Comparison of ENCODE assay signal across 32 mouse cellular contexts in the genomic region with DNA sequence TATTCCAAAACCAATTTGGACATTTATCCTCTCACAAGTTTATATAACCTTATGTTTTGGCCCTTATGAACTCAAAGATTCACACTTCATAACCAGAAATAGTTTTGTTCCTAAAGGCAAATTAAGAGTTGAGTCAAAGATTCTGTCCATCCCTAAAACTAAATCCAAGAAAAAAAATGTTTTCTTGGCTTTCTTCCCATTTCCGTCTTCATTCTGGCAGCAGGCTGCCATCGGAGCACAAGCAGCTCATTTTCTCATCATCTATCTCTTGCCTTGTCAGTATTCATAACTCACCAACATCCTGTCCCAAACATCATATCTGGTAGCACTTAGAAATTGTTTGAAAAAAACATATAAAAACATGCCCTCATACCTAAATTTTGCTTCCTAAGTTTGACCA. TPM values are rescaled to one million over a fixed set of nuclear protein-coding genes. Genes with fewer than 3 reads are reported as not detected.
DNase-seq lines count a peak whose midpoint lies in the region; ATAC-seq and TF ChIP-seq lines count a peak whose summit lies in the region.
"Had no signal": no experiment of that assay in that cellular context is flagged by ENCODE, and none has a peak within 500 bp of the region (broad histone marks: within the 10 kb centered on the region; RNA-seq: fewer than 3 reads in every experiment).

No protein-coding gene starts in this region.

- no peak overlapping the region for H3K9ac ChIP-seq in heart, embryonic 11.5 days (ENCODE audit: low read depth, low read length)
- H3K9ac ChIP-seq in liver, adult 2 months (ENCODE audit: low read depth, low read length) = no peak overlapping the region
- no peak overlapping the region for H3K9ac ChIP-seq in liver, embryonic 11.5 days (ENCODE audit: low read depth, low read length)
- no peak overlapping the region for H3K9ac ChIP-seq in stomach, embryonic 14.5 days (replicated peaks; ENCODE audit: low read depth, low read length)
- no peak overlapping the region for H3K9ac ChIP-seq in stomach, postnatal 0 days (ENCODE audit: low read length)
- H3K9ac ChIP-seq: embryonic facial prominence, embryonic 13.5 days; forebrain, embryonic 12.5 days; forebrain, postnatal 0 days; intestine, embryonic 15.5 days; limb, embryonic 12.5 days; liver, embryonic 12.5 days; liver, postnatal 0 days; midbrain, embryonic 13.5 days; neural tube, embryonic 13.5 days; stomach, embryonic 15.5 days had no signal

- H3K27me3 ChIP-seq in heart, embryonic 11.5 days (ENCODE audit: control insufficient read depth, insufficient read depth, low read length) = no peaks in the 10 kb centered on the region
- no peaks in the 10 kb centered on the region for H3K27me3 ChIP-seq in liver, adult 2 months (ENCODE audit: control insufficient read depth, insufficient read depth, low read length)
- H3K27me3 ChIP-seq in liver, embryonic 11.5 days (replicated peaks; ENCODE audit: control insufficient read depth, insufficient read depth, low read length) = no peaks in the 10 kb centered on the region
- H3K27me3 ChIP-seq in stomach, embryonic 14.5 days (ENCODE audit: control insufficient read depth, insufficient read depth, low read length) = no peaks in the 10 kb centered on the region
- no peaks in the 10 kb centered on the region for H3K27me3 ChIP-seq in stomach, postnatal 0 days (ENCODE audit: control insufficient read depth, insufficient read depth, low read length)
- H3K27me3 ChIP-seq: embryonic facial prominence, embryonic 13.5 days; forebrain, embryonic 12.5 days; intestine, embryonic 15.5 days; limb, embryonic 12.5 days; liver, embryonic 12.5 days; midbrain, embryonic 13.5 days; neural tube, embryonic 13.5 days; Patski; stomach, embryonic 15.5 days had no signal

- no peak overlapping the region for H3K27ac ChIP-seq in heart, embryonic 11.5 days (ENCODE audit: low read depth, low read length)
- H3K27ac ChIP-seq in liver, adult 2 months (replicated peaks; ENCODE audit: insufficient read depth, low read depth, low read length) = no peak overlapping the region
- H3K27ac ChIP-seq in liver, embryonic 11.5 days (ENCODE audit: low read depth, low read length) = no peak overlapping the region
- peak overlapping the region; percentile 23; the same call in 1 of the 2 replicates for H3K27ac ChIP-seq in stomach, embryonic 14.5 days (ENCODE audit: low read length)
- H3K27ac ChIP-seq in stomach, postnatal 0 days (replicated peaks) = no peak overlapping the region
- H3K27ac ChIP-seq: embryonic facial prominence, embryonic 13.5 days; forebrain, embryonic 12.5 days; intestine, embryonic 15.5 days; left cerebral cortex, adult 2 months; limb, embryonic 12.5 days; liver, embryonic 12.5 days; midbrain, embryonic 13.5 days; neural tube, embryonic 13.5 days; stomach, embryonic 15.5 days had no signal

- no peak for TF ChIP-seq EP300 in stomach, postnatal 0 days (optimal IDR thresholded peaks at IDR 0.05)

- no peak for TF ChIP-seq CTCF in liver, adult 2 months (IDR thresholded peaks at IDR 0.05; ENCODE audit: low read depth, low read length)
- TF ChIP-seq CTCF in stomach, postnatal 0 days (IDR thresholded peaks at IDR 0.05; ENCODE audit: low read depth) = no peak

- ATAC-seq in heart, embryonic 11.5 days (replicated peaks; ENCODE audit: insufficient number of reproducible peaks, low FRiP score, low TSS enrichment) = no peak
- ATAC-seq in liver, embryonic 11.5 days (replicated peaks; ENCODE audit: low FRiP score) = no peak
- no peak for ATAC-seq in stomach, embryonic 14.5 days (ENCODE audit: insufficient number of reproducible peaks, insufficient read depth, low FRiP score, low read depth)
- no peak for ATAC-seq in stomach, postnatal 0 days (ENCODE audit: low FRiP score, low TSS enrichment)
- ATAC-seq: forebrain, postnatal 0 days; hindbrain, embryonic 16.5 days; intestine, embryonic 15.5 days; liver, embryonic 12.5 days; liver, postnatal 0 days; midbrain, embryonic 13.5 days had no signal

- WGBS in heart, embryonic 11.5 days (ENCODE audit: insufficient replicate concordance) = 57% methylated on average over 2 of the region's 2 CpGs
- 62% methylated on average over 2 of the region's 2 CpGs for WGBS in liver, adult 2 months
- WGBS in liver, embryonic 11.5 days = 47% methylated on average over 2 of the region's 2 CpGs
- WGBS in stomach, embryonic 14.5 days = 33% methylated on average over 2 of the region's 2 CpGs
- 31% methylated on average over 2 of the region's 2 CpGs for WGBS in stomach, postnatal 0 days

- H3K9me3 ChIP-seq in heart, embryonic 11.5 days (replicated peaks; ENCODE audit: control insufficient read depth, low read length) = no peaks in the 10 kb centered on the region
- no peaks in the 10 kb centered on the region for H3K9me3 ChIP-seq in liver, embryonic 11.5 days (ENCODE audit: control insufficient read depth, low read length)
- no peaks in the 10 kb centered on the region for H3K9me3 ChIP-seq in stomach, embryonic 14.5 days (ENCODE audit: control insufficient read depth, low read depth, low read length)
- no peaks in the 10 kb centered on the region for H3K9me3 ChIP-seq in stomach, postnatal 0 days (ENCODE audit: control insufficient read depth, low read length)
- H3K9me3 ChIP-seq: embryonic facial prominence, embryonic 13.5 days; forebrain, embryonic 12.5 days; intestine, embryonic 15.5 days; limb, embryonic 12.5 days; liver, embryonic 12.5 days; midbrain, embryonic 13.5 days; neural tube, embryonic 13.5 days; stomach, embryonic 15.5 days had no signal

- no peak for TF ChIP-seq POLR2A in liver, adult 2 months (IDR thresholded peaks at IDR 0.05; ENCODE audit: extremely low read depth, insufficient read depth, low read length)

- peak; percentile 42 for DNase-seq in heart, adult 8-10 months (ENCODE audit: low spot score)
- peak; percentile 30 for DNase-seq in liver, adult 2 months (ENCODE audit: extremely low read depth, low read depth, low spot score)
- DNase-seq in liver, embryonic 11.5 days (ENCODE audit: low spot score) = no peak
- no peak for DNase-seq in stomach, postnatal 0 days (ENCODE audit: low spot score)
- no peak for DNase-seq in spleen, postnatal 10 days (ENCODE audit: low spot score in 2 of 2)
- no peak for DNase-seq in adipocyte (ENCODE audit: low spot score)
- DNase-seq: adrenal gland, postnatal 14 days; cerebellum, adult 11 months; cerebellum, adult 9-10 months; cerebellum, postnatal 36 days; embryo, embryonic 11 days; forebrain, postnatal 0 days; heart, postnatal 14 days; kidney, adult 9 months; kidney, postnatal 25 days; liver, postnatal 0 days; thymus, postnatal 14 days had no signal

- no peak overlapping the region for H3K4me2 ChIP-seq in heart, embryonic 11.5 days
- H3K4me2 ChIP-seq in liver, embryonic 11.5 days = no peak overlapping the region
- no peak overlapping the region for H3K4me2 ChIP-seq in stomach, embryonic 14.5 days (replicated peaks; ENCODE audit: low read depth, low read length)
- H3K4me2 ChIP-seq in stomach, postnatal 0 days (replicated peaks; ENCODE audit: low read depth) = no peak overlapping the region
- H3K4me2 ChIP-seq: embryonic facial prominence, embryonic 13.5 days; forebrain, embryonic 12.5 days; intestine, embryonic 15.5 days; limb, embryonic 12.5 days; liver, embryonic 12.5 days; midbrain, embryonic 13.5 days; neural tube, embryonic 13.5 days; stomach, embryonic 15.5 days had no signal

- no peaks in the 10 kb centered on the region for H3K36me3 ChIP-seq in heart, embryonic 11.5 days (ENCODE audit: control insufficient read depth, insufficient read depth, low read length)
- H3K36me3 ChIP-seq in liver, adult 2 months (ENCODE audit: control insufficient read depth, insufficient read depth, low read length) = no peaks in the 10 kb centered on the region
- H3K36me3 ChIP-seq in liver, embryonic 11.5 days (ENCODE audit: control insufficient read depth, insufficient read depth, low read length) = no peaks in the 10 kb centered on the region
- H3K36me3 ChIP-seq in stomach, embryonic 14.5 days (ENCODE audit: control insufficient read depth, insufficient read depth, low read length) = no peaks in the 10 kb centered on the region
- H3K36me3 ChIP-seq in stomach, postnatal 0 days (ENCODE audit: control insufficient read depth, insufficient read depth, low read length) = no peaks in the 10 kb centered on the region
- H3K36me3 ChIP-seq: embryonic facial prominence, embryonic 13.5 days; forebrain, embryonic 12.5 days; intestine, embryonic 15.5 days; limb, embryonic 12.5 days; liver, embryonic 12.5 days; midbrain, embryonic 13.5 days; neural tube, embryonic 13.5 days; stomach, embryonic 15.5 days had no signal

- no peaks in the 10 kb centered on the region for H3K79me2 ChIP-seq in liver, adult 2 months (ENCODE audit: control insufficient read depth, insufficient read depth, low read length)

- H3K4me3 ChIP-seq in heart, embryonic 11.5 days (ENCODE audit: low read depth, low read length) = no peak overlapping the region
- H3K4me3 ChIP-seq in liver, adult 2 months (ENCODE audit: insufficient read depth, low read depth, low read length) = no peak overlapping the region
- H3K4me3 ChIP-seq in liver, embryonic 11.5 days (ENCODE audit: low read depth, low read length) = no peak overlapping the region
- no peak overlapping the region for H3K4me3 ChIP-seq in stomach, embryonic 14.5 days (ENCODE audit: low read depth, low read length)
- H3K4me3 ChIP-seq in stomach, postnatal 0 days (ENCODE audit: low read depth, low read length) = no peak overlapping the region
- H3K4me3 ChIP-seq: embryonic facial prominence, embryonic 13.5 days; forebrain, embryonic 12.5 days; intestine, embryonic 15.5 days; left cerebral cortex, adult 2 months; limb, embryonic 12.5 days; liver, embryonic 12.5 days; midbrain, embryonic 13.5 days; neural tube, embryonic 13.5 days; stomach, embryonic 15.5 days had no signal

- no peaks in the 10 kb centered on the region for H3K4me1 ChIP-seq in heart, embryonic 11.5 days (ENCODE audit: control insufficient read depth, insufficient read depth, low read length)
- no peaks in the 10 kb centered on the region for H3K4me1 ChIP-seq in liver, adult 2 months (ENCODE audit: control insufficient read depth, insufficient read depth, low read length)
- H3K4me1 ChIP-seq in liver, embryonic 11.5 days (replicated peaks; ENCODE audit: control insufficient read depth, insufficient read depth, low read length) = no peaks in the 10 kb centered on the region
- no peaks in the 10 kb centered on the region for H3K4me1 ChIP-seq in stomach, embryonic 14.5 days (ENCODE audit: control insufficient read depth, insufficient read depth, low read length)
- H3K4me1 ChIP-seq in stomach, postnatal 0 days (replicated peaks; ENCODE audit: control insufficient read depth, insufficient read depth) = no peaks in the 10 kb centered on the region
- H3K4me1 ChIP-seq: forebrain, embryonic 12.5 days; intestine, embryonic 15.5 days; liver, embryonic 12.5 days; midbrain, embryonic 13.5 days; stomach, embryonic 15.5 days had no signal

RNA-seq across cellular contexts. Expression of a gene that starts 6.9 kb away (rescaled TPM):
- total RNA-seq in heart, adult 8-10 months (2022) = 1 to 10 TPM; 5.7 to 8.5 (median 6.1) TPM
- 3.9 and 5.2 TPM in 2 replicates for polyA plus RNA-seq in heart, embryonic 11.5 days (2014; fragmentation: Nextera tagmentation; extraction: Ambion mirVana)
- 0.65 and 1.3 TPM in 2 replicates for total RNA-seq in liver, adult 2 months (2014; rRNA removed)
- polyA plus RNA-seq in liver, adult 2 months (2012; rRNA removed) = 0.62 and 0.69 TPM in 2 replicates
- polyA plus RNA-seq in liver, embryonic 11.5 days (2014; fragmentation: Nextera tagmentation; extraction: Ambion mirVana) = 2.3 and 2.6 TPM in 2 replicates
- polyA plus RNA-seq in stomach, embryonic 14.5 days (2014; fragmentation: Nextera tagmentation; extraction: Ambion mirVana) = 17.3 and 20.0 TPM in 2 replicates
- polyA plus RNA-seq in stomach, postnatal 0 days (2015; fragmentation: Nextera tagmentation; extraction: Ambion mirVana) = 15.4 and 20.4 TPM in 2 replicates
- total RNA-seq: megakaryocyte-erythroid progenitor cell, adult 5-6 weeks; MEL had no signal

Comparison
In these comparisons a context has a peak if more than half of its experiments do, and no peak if none do; other contexts are left out.
1. DNase-seq: peak in heart, adult 8-10 months (single experiment) and liver, adult 2 months (single experiment); none in liver, embryonic 11.5 days (single experiment), stomach, postnatal 0 days (single experiment), spleen, postnatal 10 days (0 of 2) and adipocyte (single experiment).